8 mouse cellular contexts compared by ENCODE assay signal in the genomic region with DNA sequence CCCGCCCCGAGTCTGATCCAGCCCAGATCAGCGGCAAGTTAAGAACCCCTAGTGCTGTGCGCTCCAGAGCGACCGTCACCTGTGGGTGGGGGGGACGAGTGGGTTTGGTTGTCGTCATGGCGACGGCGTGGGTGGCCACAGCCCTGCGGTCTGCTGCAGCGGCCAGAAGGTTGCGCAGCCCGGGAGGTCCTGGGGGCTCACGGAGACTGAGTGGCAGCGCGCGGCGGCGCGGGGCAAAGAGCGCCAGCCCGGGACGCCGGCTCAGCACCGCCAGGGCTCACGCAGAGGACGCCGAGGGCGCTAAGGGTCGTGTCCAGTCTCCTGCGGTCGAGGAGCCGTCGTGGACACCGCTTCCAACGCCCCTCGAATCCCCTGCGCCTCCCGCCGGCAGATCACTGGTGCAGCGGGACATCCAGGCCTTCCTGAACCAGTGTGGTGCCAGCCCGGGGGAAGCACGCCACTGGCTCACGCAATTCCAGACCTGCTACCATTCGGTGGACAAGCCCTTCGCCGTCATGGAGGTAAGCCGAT. TPM values are rescaled to one million over a fixed set of nuclear protein-coding genes. Genes with fewer than 3 reads are reported as not detected.
DNase-seq lines count a peak whose midpoint lies in the region; ATAC-seq and TF ChIP-seq lines count a peak whose summit lies in the region.

A gene (plus strand): TSS at position 43 of the 531 bp plus-strand sequence.

- no peak for TF ChIP-seq CTCF in kidney, postnatal 0 days (IDR thresholded peaks at IDR 0.05; ENCODE audit: low read depth)
- TF ChIP-seq CTCF in olfactory bulb, adult 2 months (IDR thresholded peaks at IDR 0.05; ENCODE audit: insufficient read depth, low read depth, low read length) = no peak
- TF ChIP-seq CTCF in thymus, adult 2 months (IDR thresholded peaks at IDR 0.05; ENCODE audit: borderline replicate concordance, control insufficient read depth, extremely low read depth, insufficient read depth, low read length, poor library complexity) = no peak

- H3K4me3 ChIP-seq in kidney, postnatal 0 days (replicated peaks; ENCODE audit: low read depth, low read length) = peak within 1 kb of the TSS; percentile 26
- H3K4me3 ChIP-seq in embryonic facial prominence, embryonic 12.5 days = peak within 1 kb of the TSS; percentile 35
- peak within 1 kb of the TSS; percentile 48 for H3K4me3 ChIP-seq in limb, embryonic 10.5 days
- H3K4me3 ChIP-seq in olfactory bulb, adult 2 months (ENCODE audit: insufficient read depth, low read depth, low read length) = peak within 1 kb of the TSS; percentile 7
- H3K4me3 ChIP-seq in thymus, adult 2 months (ENCODE audit: control insufficient read depth, insufficient read depth, low read length) = no peak within 1 kb of the TSS

- no peak for TF ChIP-seq POLR2A in olfactory bulb, adult 2 months (IDR thresholded peaks at IDR 0.05; ENCODE audit: insufficient read depth, low read depth, low read length)
- no peak for TF ChIP-seq POLR2A in thymus, adult 2 months (IDR thresholded peaks at IDR 0.05; ENCODE audit: control insufficient read depth, extremely low read depth, insufficient read depth, low read length, poor library complexity)

- peaks cover 9% of the 10 kb centered on the region; the same call in 1 of the 2 replicates for H3K4me1 ChIP-seq in kidney, postnatal 0 days (replicated peaks; ENCODE audit: insufficient read depth, low read length)
- H3K4me1 ChIP-seq in embryonic facial prominence, embryonic 12.5 days = peaks cover 25% of the 10 kb centered on the region
- peaks cover 30% of the 10 kb centered on the region for H3K4me1 ChIP-seq in limb, embryonic 10.5 days
- peaks cover 29% of the 10 kb centered on the region for H3K4me1 ChIP-seq in olfactory bulb, adult 2 months (ENCODE audit: control insufficient read depth, insufficient read depth, low read length)
- H3K4me1 ChIP-seq in thymus, adult 2 months (replicated peaks; ENCODE audit: control insufficient read depth, insufficient read depth, low read length) = no peaks in the 10 kb centered on the region

- 1% methylated on average over 50 of the region's 50 CpGs for WGBS in kidney, postnatal 0 days
- WGBS in embryonic facial prominence, embryonic 12.5 days = 1% methylated on average over 50 of the region's 50 CpGs
- 2% methylated on average over 50 of the region's 50 CpGs for whole genome bisulfite sequencing in limb, embryonic 10.5 days
- 4% methylated on average over 50 of the region's 50 CpGs for WGBS in olfactory bulb, adult 2 months
- 5% methylated on average over 50 of the region's 50 CpGs for WGBS in thymus, adult 2 months

- DNase-seq in kidney, postnatal 0 days (ENCODE audit: low spot score) = no peak
- DNase-seq in kidney, adult 9 months = no peak
- peak; percentile 65 for DNase-seq in limb, embryonic 10.5 days (ENCODE audit: low spot score)
- no peak for DNase-seq in cerebellum, postnatal 25 days
- DNase-seq in cerebellum, postnatal 4 days (ENCODE audit: low spot score in 2 of 2) = no peak
- DNase-seq in thymus, adult 2 months = no peak

- no peaks in the 10 kb centered on the region for H3K36me3 ChIP-seq in kidney, postnatal 0 days (ENCODE audit: insufficient read depth, low read length)
- H3K36me3 ChIP-seq in embryonic facial prominence, embryonic 12.5 days = no peaks in the 10 kb centered on the region
- no peaks in the 10 kb centered on the region for H3K36me3 ChIP-seq in limb, embryonic 10.5 days
- H3K36me3 ChIP-seq in thymus, adult 2 months (ENCODE audit: control insufficient read depth, insufficient read depth, low read length) = no peaks in the 10 kb centered on the region

- H3K4me2 ChIP-seq in kidney, postnatal 0 days (ENCODE audit: low read length) = peak within 1 kb of the TSS; percentile 51
- peak within 1 kb of the TSS; percentile 54 for H3K4me2 ChIP-seq in embryonic facial prominence, embryonic 12.5 days (replicated peaks)

- H3K9ac ChIP-seq in kidney, postnatal 0 days (ENCODE audit: low read depth, low read length) = no peak within 1 kb of the TSS
- peak within 1 kb of the TSS; percentile 27; the same call in 1 of the 2 replicates for H3K9ac ChIP-seq in embryonic facial prominence, embryonic 12.5 days

- peaks cover 36% of the 10 kb centered on the region for H3K27me3 ChIP-seq in kidney, postnatal 0 days (ENCODE audit: insufficient read depth, low read length)
- peaks cover 71% of the 10 kb centered on the region for H3K27me3 ChIP-seq in embryonic facial prominence, embryonic 12.5 days
- peaks cover 82% of the 10 kb centered on the region for H3K27me3 ChIP-seq in limb, embryonic 10.5 days (ENCODE audit: low read depth, poor library complexity, severe bottlenecking)
- peaks cover 17% of the 10 kb centered on the region for H3K27me3 ChIP-seq in thymus, adult 2 months (ENCODE audit: control insufficient read depth, insufficient read depth, low read length)

- H3K9me3 ChIP-seq in kidney, postnatal 0 days (replicated peaks; ENCODE audit: low read length) = no peaks in the 10 kb centered on the region
- H3K9me3 ChIP-seq in embryonic facial prominence, embryonic 12.5 days = no peaks in the 10 kb centered on the region
- H3K9me3 ChIP-seq in limb, embryonic 10.5 days (replicated peaks) = no peaks in the 10 kb centered on the region

- no peak within 1 kb of the TSS for H3K27ac ChIP-seq in kidney, postnatal 0 days
- H3K27ac ChIP-seq in embryonic facial prominence, embryonic 12.5 days = no peak within 1 kb of the TSS
- H3K27ac ChIP-seq in limb, embryonic 10.5 days = peak within 1 kb of the TSS; percentile 19
- H3K27ac ChIP-seq in olfactory bulb, adult 2 months (ENCODE audit: insufficient read depth, low read depth, low read length) = no peak within 1 kb of the TSS
- H3K27ac ChIP-seq in thymus, adult 2 months (ENCODE audit: control insufficient read depth, insufficient read depth, low read length) = no peak within 1 kb of the TSS

- no peak for ATAC-seq in kidney, postnatal 0 days (replicated peaks; ENCODE audit: low FRiP score, low read depth)
- ATAC-seq in embryonic facial prominence, embryonic 12.5 days (ENCODE audit: insufficient number of reproducible peaks, insufficient read depth, low FRiP score, low TSS enrichment) = no peak

RNA-seq across cellular contexts. Expression of the gene that starts here (rescaled TPM):
- polyA plus RNA-seq in kidney, postnatal 0 days (2015; fragmentation: Nextera tagmentation; extraction: Ambion mirVana) = not detected in 2 replicates
- polyA plus RNA-seq in embryonic facial prominence, embryonic 12.5 days (2016; fragmentation: Nextera tagmentation; extraction: Ambion mirVana) = 0.06 TPM in 1 of 2 replicates, not detected in the other
- 0.09 and 0.20 TPM in 2 replicates for polyA plus RNA-seq in limb, embryonic 10.5 days (2016; fragmentation: Nextera tagmentation; extraction: Ambion mirVana)
- not detected in 2 replicates for polyA plus RNA-seq in olfactory bulb, adult 2 months (2012; ENCODE audit: insufficient read depth, insufficient read length, low replicate concordance, missing spikeins)
- polyA plus RNA-seq in thymus, adult 2 months (2012; rRNA removed) = 0.09 and 0.43 TPM in 2 replicates

Comparison
In these comparisons a context has a peak if more than half of its experiments do, and no peak if none do; other contexts are left out.
1. Peak in DNase-seq, H3K4me3 ChIP-seq and H3K27ac ChIP-seq in limb, embryonic 10.5 days; RNA of the gene not detected or under 1 TPM.